Mouse (Mus musculus): ENCODE results near the gene Asb17.

DNA sequence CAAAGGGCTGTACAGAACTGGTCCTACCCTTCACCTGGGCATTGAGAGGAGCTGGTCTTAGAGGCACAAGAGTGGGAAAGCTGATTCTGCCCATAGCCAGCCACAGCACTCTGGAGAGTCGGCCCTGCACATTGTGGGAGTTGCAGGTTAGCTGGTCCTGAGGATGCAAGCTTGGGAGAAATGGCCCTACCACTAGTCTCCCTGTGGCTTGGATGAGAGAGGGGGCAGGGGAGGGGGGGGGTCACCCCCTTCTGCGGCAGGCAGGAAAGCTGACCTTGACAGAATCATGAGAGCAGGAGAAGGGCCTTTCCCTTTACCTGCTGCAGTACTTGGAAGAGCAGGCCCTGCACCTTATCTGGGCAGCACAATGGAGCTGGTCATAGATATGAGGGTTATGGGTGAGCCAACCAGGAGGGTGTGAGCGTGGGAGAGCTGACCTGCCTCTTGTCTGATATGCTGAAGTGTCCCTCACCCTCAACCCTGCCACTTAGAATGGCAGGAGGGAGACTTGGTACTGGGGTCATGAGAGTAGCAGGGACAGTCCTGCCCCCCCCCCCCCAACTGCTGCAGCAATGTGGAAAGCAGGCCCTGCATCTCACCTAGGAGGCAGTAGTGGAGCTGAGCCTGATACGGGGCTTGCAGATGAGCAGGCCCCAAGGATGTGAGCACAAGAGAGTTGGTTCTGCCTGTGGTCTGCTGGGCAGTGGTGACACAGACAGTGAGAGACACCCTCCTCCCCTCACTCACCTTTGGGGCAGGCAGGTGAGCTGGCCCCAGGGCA lies 11.9 kb upstream of the Asb17 start:
- no peak for TF ChIP-seq POLR2A (IDR thresholded peaks at IDR 0.05; ENCODE audit: borderline replicate concordance, extremely low read depth, insufficient read depth, insufficient read length, poor library complexity, severe bottlenecking)
- no peak for TF ChIP-seq CTCF (IDR thresholded peaks at IDR 0.05; ENCODE audit: borderline replicate concordance, extremely low read depth, insufficient read depth, insufficient read length)

Data from brain, embryonic 14.5 days (tissue).